Mouse (Mus musculus): Measurements from ENCODE around the gene Aff4.
A peak's percentile ranks its signal among the peaks of the same experiment; 100 is the strongest.
"Not testable (repeated sequence)": the region's sequence is repeated elsewhere in the genome, so short reads cannot be mapped to it uniquely, and the experiment has no call there.

Aff4 gene

GRCm38 (mm10) chr11:53350291-53351223, at the start of gene Aff4:
Gene Aff4, plus strand, starts transcription at chr11:53350833.
- ATAC-seq (ENCODE audit: insufficient number of reproducible peaks, low FRiP score, low TSS enrichment): peak; percentile 82

GRCm38 (mm10) chr11:53301167-53301515, 49.5 kb upstream of the Aff4 start:
- no peak for ATAC-seq (ENCODE audit: insufficient number of reproducible peaks, low FRiP score, low TSS enrichment)

- no peak for ATAC-seq (ENCODE audit: insufficient number of reproducible peaks, low FRiP score, low TSS enrichment)
Measured at GRCm38 (mm10) chr11:53304044-53304840, 46.4 kb upstream of the Aff4 start.

GRCm38 (mm10) chr11:53306965-53307364, 43.7 kb upstream of the Aff4 start:
- ATAC-seq (ENCODE audit: insufficient number of reproducible peaks, low FRiP score, low TSS enrichment): no peak

GRCm38 (mm10) chr11:53307558-53308065, 43.0 kb upstream of the Aff4 start:
- no peak for ATAC-seq (ENCODE audit: insufficient number of reproducible peaks, low FRiP score, low TSS enrichment)

- ATAC-seq (ENCODE audit: insufficient number of reproducible peaks, low FRiP score, low TSS enrichment): no peak
Measured at GRCm38 (mm10) chr11:53308251-53308864, 42.3 kb upstream of the Aff4 start.

- ATAC-seq (ENCODE audit: insufficient number of reproducible peaks, low FRiP score, low TSS enrichment): no peak
Measured at GRCm38 (mm10) chr11:53308884-53309310, 41.7 kb upstream of the Aff4 start.

GRCm38 (mm10) chr11:53311385-53311784, 39.2 kb upstream of the Aff4 start:
- no peak for ATAC-seq (ENCODE audit: insufficient number of reproducible peaks, low FRiP score, low TSS enrichment)

GRCm38 (mm10) chr11:53312823-53313222, 37.8 kb upstream of the Aff4 start:
- not testable (repeated sequence) for ATAC-seq (ENCODE audit: insufficient number of reproducible peaks, low FRiP score, low TSS enrichment)

- ATAC-seq (ENCODE audit: insufficient number of reproducible peaks, low FRiP score, low TSS enrichment): no peak
Measured at GRCm38 (mm10) chr11:53314770-53315173, 35.9 kb upstream of the Aff4 start.

GRCm38 (mm10) chr11:53316996-53317395, 33.6 kb upstream of the Aff4 start:
- ATAC-seq (ENCODE audit: insufficient number of reproducible peaks, low FRiP score, low TSS enrichment): no peak

GRCm38 (mm10) chr11:53318041-53318440, 32.6 kb upstream of the Aff4 start:
- ATAC-seq (ENCODE audit: insufficient number of reproducible peaks, low FRiP score, low TSS enrichment): no peak

GRCm38 (mm10) chr11:53318568-53318967, 32.1 kb upstream of the Aff4 start:
- ATAC-seq (ENCODE audit: insufficient number of reproducible peaks, low FRiP score, low TSS enrichment): not testable (repeated sequence)

- not testable (repeated sequence) for ATAC-seq (ENCODE audit: insufficient number of reproducible peaks, low FRiP score, low TSS enrichment)
Measured at GRCm38 (mm10) chr11:53319867-53320266, 30.8 kb upstream of the Aff4 start.

- peak; percentile 91 for ATAC-seq (ENCODE audit: insufficient number of reproducible peaks, low FRiP score, low TSS enrichment)
Measured at GRCm38 (mm10) chr11:53324512-53324968, 26.1 kb upstream of the Aff4 start, which contains the start of gene Zcchc10. Gene Zcchc10, plus strand, starts transcription at chr11:53324679.

- ATAC-seq (ENCODE audit: insufficient number of reproducible peaks, low FRiP score, low TSS enrichment): no peak
Measured at GRCm38 (mm10) chr11:53330325-53330724, 20.3 kb upstream of the Aff4 start.

- ATAC-seq (ENCODE audit: insufficient number of reproducible peaks, low FRiP score, low TSS enrichment): no peak
Measured at GRCm38 (mm10) chr11:53331121-53331520, 19.5 kb upstream of the Aff4 start.

GRCm38 (mm10) chr11:53332076-53332680, 18.5 kb upstream of the Aff4 start:
- no peak for ATAC-seq (ENCODE audit: insufficient number of reproducible peaks, low FRiP score, low TSS enrichment)

- no peak for ATAC-seq (ENCODE audit: insufficient number of reproducible peaks, low FRiP score, low TSS enrichment)
Measured at GRCm38 (mm10) chr11:53335505-53336181, 15.0 kb upstream of the Aff4 start.

Measured in cerebellum, adult (tissue).